ENCODE assay signal across 10 mouse cellular contexts in the genomic region with DNA sequence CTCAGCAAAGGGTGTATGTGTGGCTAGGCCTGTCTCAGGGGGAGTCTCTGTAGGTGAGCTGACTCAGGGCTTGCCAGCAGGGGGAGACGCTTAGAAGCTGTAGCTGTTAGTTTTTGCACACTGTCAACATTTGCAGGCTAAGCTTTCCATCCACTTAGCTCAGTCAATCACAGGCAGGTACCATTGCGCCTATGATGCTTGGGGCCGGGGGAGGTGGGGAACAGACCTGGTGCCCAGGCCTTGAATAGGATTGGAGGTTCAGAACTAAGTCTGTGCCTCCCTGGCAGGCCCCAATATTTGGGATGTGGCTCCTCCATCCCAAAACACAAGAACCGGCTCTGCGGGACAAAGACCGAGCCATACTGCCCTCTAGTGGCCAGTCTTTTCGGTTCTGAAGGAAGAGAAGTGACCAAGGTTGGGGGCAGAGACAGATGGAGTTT. TPM values are rescaled to one million over a fixed set of nuclear protein-coding genes. Genes with fewer than 3 reads are reported as not detected.
A peak's percentile ranks its signal among the peaks of the same experiment; 100 is the strongest.
DNase-seq lines count a peak whose midpoint lies in the region; ATAC-seq and TF ChIP-seq lines count a peak whose summit lies in the region.
"Had no signal": no experiment of that assay in that cellular context is flagged by ENCODE, and none has a peak within 500 bp of the region (broad histone marks: within the 10 kb centered on the region; RNA-seq: fewer than 3 reads in every experiment).

No protein-coding gene starts in this region.

- no peaks in the 10 kb centered on the region for H3K36me3 ChIP-seq in forebrain, embryonic 16.5 days (ENCODE audit: control insufficient read depth, insufficient read depth)
- H3K36me3 ChIP-seq: heart, embryonic 15.5 days had no signal

- no peaks in the 10 kb centered on the region for H3K9me3 ChIP-seq in forebrain, embryonic 16.5 days (ENCODE audit: control insufficient read depth, low read length)
- H3K9me3 ChIP-seq: G1E; heart, embryonic 15.5 days had no signal

- H3K4me2 ChIP-seq in forebrain, embryonic 16.5 days (ENCODE audit: low read length): peak overlapping the region; percentile 31
- H3K4me2 ChIP-seq: heart, embryonic 15.5 days had no signal

- no peak overlapping the region for H3K4me3 ChIP-seq in cerebellum, adult 2 months (replicated peaks; ENCODE audit: insufficient read depth, low read depth, low read length)
- no peak overlapping the region for H3K4me3 ChIP-seq in forebrain, embryonic 16.5 days (replicated peaks; ENCODE audit: low read length)
- H3K4me3 ChIP-seq: heart, embryonic 15.5 days had no signal

- no peak for TF ChIP-seq POLR2A in cerebellum, adult 2 months (IDR thresholded peaks at IDR 0.05; ENCODE audit: borderline replicate concordance, insufficient read depth, low read length)

- TF ChIP-seq CTCF in cerebellum, adult 2 months (IDR thresholded peaks at IDR 0.05; ENCODE audit: borderline replicate concordance, insufficient read depth, low read depth, low read length): peak; percentile 77

- H3K27ac ChIP-seq in cerebellum, adult 2 months (ENCODE audit: insufficient read depth, low read length): no peak overlapping the region
- no peak overlapping the region; the same call in 1 of the 2 replicates for H3K27ac ChIP-seq in forebrain, embryonic 16.5 days (ENCODE audit: low read length)
- H3K27ac ChIP-seq: heart, embryonic 15.5 days had no signal

- 5% methylated on average over 7 of the region's 7 CpGs for WGBS in cerebellum, adult 2 months
- 0% methylated on average over 7 of the region's 7 CpGs for WGBS in forebrain, embryonic 16.5 days

- peak; percentile 51 to 86 for DNase-seq in adrenal gland, adult (ENCODE audit: inconsistent age in 2 of 2, low spot score in 1 of 2)
- no peak for DNase-seq in adrenal gland, adult 8-10 months
- peak; percentile 37 to 51 for DNase-seq in CD8-positive naive resting alpha-beta T cell, adult 2 months (ENCODE audit: low read depth in 2 of 2, low spot score in 2 of 2)
- peak; percentile 73 to 78 for DNase-seq in cerebellum, adult 2 months
- peak; percentile 83 for DNase-seq in induced T-regulatory cell, adult 2 months (ENCODE audit: low read depth)
- peak; percentile 83 for DNase-seq in lung, postnatal 14 days
- DNase-seq in right cerebral cortex, postnatal 10 days (ENCODE audit: low spot score in 2 of 2): peak; percentile 64 to 82

- ATAC-seq in forebrain, embryonic 16.5 days: no peak

- H3K27me3 ChIP-seq in cerebellum, adult 2 months (ENCODE audit: control insufficient read depth, insufficient read depth, low read length): no peaks in the 10 kb centered on the region
- H3K27me3 ChIP-seq in forebrain, embryonic 16.5 days (replicated peaks; ENCODE audit: control insufficient read depth, insufficient read depth, low read length): no peaks in the 10 kb centered on the region

- H3K4me1 ChIP-seq in cerebellum, adult 2 months (ENCODE audit: control insufficient read depth, insufficient read depth, low read length): peaks cover 9% of the 10 kb centered on the region; the same call in 1 of the 2 replicates
- peaks cover 11% of the 10 kb centered on the region for H3K4me1 ChIP-seq in forebrain, embryonic 16.5 days (replicated peaks; ENCODE audit: control insufficient read depth, insufficient read depth, low read length)

- no peak overlapping the region for H3K9ac ChIP-seq in forebrain, embryonic 16.5 days (replicated peaks; ENCODE audit: low read depth, low read length)
- H3K9ac ChIP-seq: heart, embryonic 15.5 days had no signal

RNA-seq across cellular contexts. Expression of a gene that starts 2.6 kb away (rescaled TPM):
- total RNA-seq in adrenal gland, adult 8-10 months (2022): 1 to 10 TPM; 2.6 to 6.1 (median 4.0) TPM
- polyA plus RNA-seq in cerebellum, adult 2 months (2012; rRNA removed): 28.3 and 29.8 TPM in 2 replicates
- 259 and 270 TPM in 2 replicates for polyA plus RNA-seq in forebrain, embryonic 16.5 days (2015; fragmentation: Nextera tagmentation; extraction: Ambion mirVana)

RNA-seq across cellular contexts. Expression of a gene that starts 12.0 kb away (rescaled TPM):
- total RNA-seq in adrenal gland, adult 8-10 months (2022): 1 to 10 TPM; 4.8 to 8.0 (median 5.5) TPM
- 81.8 and 99.7 TPM in 2 replicates for polyA plus RNA-seq in cerebellum, adult 2 months (2012; rRNA removed)
- polyA plus RNA-seq in forebrain, embryonic 16.5 days (2015; fragmentation: Nextera tagmentation; extraction: Ambion mirVana): 4.3 and 6.1 TPM in 2 replicates
- total RNA-seq: G1E had no signal

RNA-seq across cellular contexts. Expression of a gene that starts 19.4 kb away (rescaled TPM):
- 100 to 1,000 TPM in 2 of 4 experiments, 10 to 100 TPM in 2; 75.9 to 116 (median 96.8) TPM for total RNA-seq in adrenal gland, adult 8-10 months (2022)
- polyA plus RNA-seq in cerebellum, adult 2 months (2012; rRNA removed): 46.2 and 54.9 TPM in 2 replicates
- polyA plus RNA-seq in forebrain, embryonic 16.5 days (2015; fragmentation: Nextera tagmentation; extraction: Ambion mirVana): 39.9 and 50.9 TPM in 2 replicates

RNA-seq across cellular contexts. Expression of a gene that starts 52.9 kb away (rescaled TPM):
- 1 to 10 TPM; 3.0 to 6.9 (median 3.7) TPM for total RNA-seq in adrenal gland, adult 8-10 months (2022)
- polyA plus RNA-seq in cerebellum, adult 2 months (2012; rRNA removed): 0.38 and 0.48 TPM in 2 replicates
- polyA plus RNA-seq in forebrain, embryonic 16.5 days (2015; fragmentation: Nextera tagmentation; extraction: Ambion mirVana): 0.65 and 1.5 TPM in 2 replicates
- polyA plus RNA-seq: G1E had no signal

Comparison
In these comparisons a context has a peak if more than half of its experiments do, and no peak if none do; other contexts are left out.
1. RNA of a gene that starts 12.0 kb away (polyA plus RNA-seq): 81.8 to 99.7 TPM in cerebellum, adult 2 months; 4.3 to 6.1 TPM in forebrain, embryonic 16.5 days; every median in the first group is over 10 times any median in the second.